ENCODE assay signal across 20 mouse cellular contexts in genomic region chr4:137365356-137366062, GRCm38 (mm10). TPM values are rescaled to one million over a fixed set of nuclear protein-coding genes. Genes with fewer than 3 reads are reported as not detected.
DNase-seq lines count a peak whose midpoint lies in the region; ATAC-seq and TF ChIP-seq lines count a peak whose summit lies in the region.
"Had no signal": no experiment of that assay in that cellular context is flagged by ENCODE, and none has a peak within 500 bp of the region (broad histone marks: within the 10 kb centered on the region; RNA-seq: fewer than 3 reads in every experiment).

No protein-coding gene starts in this region.

- intact Hi-C loops in heart, adult 2 months (cut with DNase I): no loop called here
- intact Hi-C loops in heart, postnatal 10 days (cut with DNase I): no loop called here

- no peaks in the 10 kb centered on the region for H3K36me3 ChIP-seq in heart, adult 2 months (ENCODE audit: control insufficient read depth, insufficient read depth, low read length)
- H3K36me3 ChIP-seq in CH12.LX (replicated peaks in 1 of 2; ENCODE audit: control insufficient read depth in 1 of 2, insufficient read depth in 1 of 2, low read length in 1 of 2): no peaks in the 10 kb centered on the region
- H3K36me3 ChIP-seq in small intestine, adult 2 months (ENCODE audit: control insufficient read depth, insufficient read depth, low read length): no peaks in the 10 kb centered on the region
- H3K36me3 ChIP-seq in midbrain, embryonic 13.5 days: no peaks in the 10 kb centered on the region
- H3K36me3 ChIP-seq: forebrain, embryonic 10.5 days; limb, embryonic 15.5 days; neural tube, embryonic 12.5 days had no signal

- H3K9ac ChIP-seq in heart, adult 2 months (ENCODE audit: low read depth, low read length): no peak overlapping the region
- no peak overlapping the region for H3K9ac ChIP-seq in CH12.LX (ENCODE audit: insufficient read depth, low read depth)
- no peak overlapping the region for H3K9ac ChIP-seq in midbrain, embryonic 13.5 days (replicated peaks)
- H3K9ac ChIP-seq: limb, embryonic 15.5 days; neural tube, embryonic 12.5 days had no signal

- in situ Hi-C loops in CH12.LX (cut with MboI; ENCODE audit: low pct_ligation_motif_present, low pct_unique_long_range_greater_than_20kb, low sequenced_read_pairs): no loop called here

- dilution Hi-C loops in CH12.LX (cut with MboI; ENCODE audit: extremely low pct_ligation_motif_present, extremely low pct_unique_long_range_greater_than_20kb, low sequenced_read_pairs): no loop called here

- WGBS in heart, adult 2 months: 84% methylated on average over 19 of the region's 19 CpGs
- WGBS in small intestine, adult 2 months: 86% methylated on average over 19 of the region's 19 CpGs
- WGBS in midbrain, embryonic 13.5 days: 86% methylated on average over 19 of the region's 19 CpGs

- no peak for TF ChIP-seq EP300 in heart, adult 2 months (IDR thresholded peaks at IDR 0.05; ENCODE audit: insufficient read depth, low read depth, low read length)
- no peak for TF ChIP-seq EP300 in CH12.LX (IDR thresholded peaks at IDR 0.05; ENCODE audit: low read length)

- no peaks in the 10 kb centered on the region for H3K79me2 ChIP-seq in heart, adult 2 months (replicated peaks; ENCODE audit: control insufficient read depth, insufficient read depth, low read length)
- H3K79me2 ChIP-seq in CH12.LX (replicated peaks; ENCODE audit: control insufficient read depth, extremely low read depth, insufficient read depth, poor library complexity, severe bottlenecking): no peaks in the 10 kb centered on the region

- TF ChIP-seq CTCF in heart, adult 2 months (IDR thresholded peaks at IDR 0.05): no peak
- TF ChIP-seq CTCF in CH12.LX (conservative IDR thresholded peaks at IDR 0.05 in 1 of 2, IDR thresholded peaks at IDR 0.05 in 1 of 2; ENCODE audit: low read depth in 2 of 2, low read length in 2 of 2): no peak
- TF ChIP-seq CTCF in small intestine, adult 2 months (IDR thresholded peaks at IDR 0.05; ENCODE audit: extremely low read depth, insufficient read length, insufficient replicate concordance, low read depth, low read length): no peak

- no peaks in the 10 kb centered on the region for H3K9me3 ChIP-seq in CH12.LX (replicated peaks; ENCODE audit: low read length)
- no peaks in the 10 kb centered on the region for H3K9me3 ChIP-seq in midbrain, embryonic 13.5 days
- H3K9me3 ChIP-seq: forebrain, embryonic 10.5 days; limb, embryonic 15.5 days; neural tube, embryonic 12.5 days had no signal

- TF ChIP-seq RAD21 in CH12.LX (IDR thresholded peaks at IDR 0.05; ENCODE audit: low read depth, low read length): no peak; the same call in 1 of the 2 replicates

- no peak overlapping the region for H3K4me3 ChIP-seq in heart, adult 2 months
- no peak overlapping the region for H3K4me3 ChIP-seq in CH12.LX (replicated peaks in 1 of 3; ENCODE audit: low read depth in 2 of 3, low read length in 2 of 3, poor library complexity in 1 of 3)
- H3K4me3 ChIP-seq in small intestine, adult 2 months (ENCODE audit: low read depth, low read length): no peak overlapping the region
- H3K4me3 ChIP-seq in midbrain, embryonic 13.5 days (replicated peaks): no peak overlapping the region
- H3K4me3 ChIP-seq: forebrain, embryonic 10.5 days; limb, embryonic 15.5 days; neural tube, embryonic 12.5 days had no signal

- H3K4me1 ChIP-seq in heart, adult 2 months (ENCODE audit: control insufficient read depth, insufficient read depth, low read length): peaks cover 10% of the 10 kb centered on the region
- H3K4me1 ChIP-seq in CH12.LX (ENCODE audit: control insufficient read depth in 1 of 2, insufficient read depth in 2 of 2): peaks cover 23 to 56% of the 10 kb centered on the region in 2 experiments
- peaks cover 10% of the 10 kb centered on the region for H3K4me1 ChIP-seq in small intestine, adult 2 months (ENCODE audit: control insufficient read depth, insufficient read depth, insufficient read length, low read length)
- peaks cover 8% of the 10 kb centered on the region for H3K4me1 ChIP-seq in midbrain, embryonic 13.5 days (replicated peaks)

- no peaks in the 10 kb centered on the region for H3K27me3 ChIP-seq in heart, adult 2 months (ENCODE audit: control insufficient read depth, insufficient read depth, low read length)
- H3K27me3 ChIP-seq in CH12.LX (replicated peaks): no peaks in the 10 kb centered on the region
- H3K27me3 ChIP-seq in small intestine, adult 2 months (ENCODE audit: control insufficient read depth, insufficient read depth, low read length): no peaks in the 10 kb centered on the region
- H3K27me3 ChIP-seq in midbrain, embryonic 13.5 days: no peaks in the 10 kb centered on the region; the same call in 1 of the 2 replicates
- H3K27me3 ChIP-seq: limb, embryonic 15.5 days; neural tube, embryonic 12.5 days had no signal

- peak; percentile 71 for ATAC-seq in granulocyte monocyte progenitor cell, adult 5-6 weeks (replicated peaks; ENCODE audit: poor library complexity, severe bottlenecking)
- no peak for ATAC-seq in midbrain, embryonic 13.5 days

- DNase-seq in heart, adult 2 months: peak in 1 of 2 experiments; percentile 52
- no peak for DNase-seq in heart, postnatal 10 days
- DNase-seq in CH12.LX (ENCODE audit: extremely low read depth): peak; percentile 62
- DNase-seq in kidney, postnatal 25 days: no peak
- no peak for DNase-seq in gastrocnemius, postnatal 25 days
- DNase-seq: adrenal gland, postnatal 25 days; cerebellum, adult 2 months; right cerebral cortex, adult 18-20 months had no signal

- no peak overlapping the region for H3K4me2 ChIP-seq in CH12.LX (ENCODE audit: insufficient read depth, low read depth, poor library complexity, severe bottlenecking)
- H3K4me2 ChIP-seq in midbrain, embryonic 13.5 days (replicated peaks): no peak overlapping the region
- H3K4me2 ChIP-seq: limb, embryonic 15.5 days; midbrain, embryonic 11.5 days; neural tube, embryonic 12.5 days had no signal

- 0 out of 2 replicates have a peak, but pooled peaks have one; percentile 30 for TF ChIP-seq POLR2A in heart, adult 2 months (IDR thresholded peaks at IDR 0.05; ENCODE audit: insufficient read depth, low read depth, low read length)
- TF ChIP-seq POLR2A in CH12.LX (IDR thresholded peaks at IDR 0.05; ENCODE audit: low read depth, low read length): no peak
- no peak for TF ChIP-seq POLR2A in small intestine, adult 2 months (IDR thresholded peaks at IDR 0.05; ENCODE audit: low read depth, low read length)

- no peak overlapping the region for H3K27ac ChIP-seq in heart, adult 2 months
- no peak overlapping the region for H3K27ac ChIP-seq in CH12.LX (ENCODE audit: insufficient read depth, low read depth)
- 0 out of 2 replicates have a peak overlapping the region, but pooled peaks have one; percentile 8 for H3K27ac ChIP-seq in small intestine, adult 2 months (ENCODE audit: insufficient read depth, low read depth, low read length)
- no peak overlapping the region for H3K27ac ChIP-seq in midbrain, embryonic 13.5 days
- H3K27ac ChIP-seq: forebrain, embryonic 10.5 days; kidney, postnatal 0 days; limb, embryonic 15.5 days; neural tube, embryonic 12.5 days had no signal

TF ChIP-seq in CH12.LX, 34 proteins besides CTCF, POLR2A, EP300 and RAD21:
- no peak for TF ChIP-seq MXI1 (IDR thresholded peaks at IDR 0.05; ENCODE audit: low read depth, low read length)
- peak; percentile 81 for TF ChIP-seq TBP (conservative IDR thresholded peaks at IDR 0.05; ENCODE audit: low read depth, low read length)
- peak; percentile 60 for TF ChIP-seq ZNF384 (IDR thresholded peaks at IDR 0.05; ENCODE audit: low read depth, low read length)
TF ChIP-seq in CH12.LX: peak in this region for 2.

RNA-seq across cellular contexts. Expression of gene Cdc42, which starts 8.0 kb away (rescaled TPM):
- total RNA-seq in heart, adult 2 months (2021): 100 to 1,000 TPM; 136 to 137 TPM
- polyA plus RNA-seq in heart, adult 2 months (2012; rRNA removed): 68.4 and 141 TPM in 2 replicates
- 100 to 1,000 TPM; 245 to 270 TPM for total RNA-seq in heart, postnatal 10 days (2021)
- total RNA-seq in CH12.LX (2012; rRNA removed) (209 and 241 TPM in 2 replicates), CH12.LX (2014; rRNA removed) (594 and 605 TPM in 2 replicates)
- polyA plus RNA-seq in CH12.LX (2012; ENCODE audit: insufficient read length, low read depth): 367 and 378 TPM in 2 replicates
- 417 and 477 TPM in 2 replicates for total RNA-seq in granulocyte monocyte progenitor cell, adult 5-6 weeks (2014; fragmentation: Nextera tagmentation)
- total RNA-seq in granulocyte monocyte progenitor cell, adult 5-6 weeks (2017): 469 and 557 TPM in 2 replicates
- polyA plus RNA-seq in small intestine, adult 2 months (2012; rRNA removed): 11.5 and 25.9 TPM in 2 replicates
- 749 and 804 TPM in 2 replicates for polyA plus RNA-seq in midbrain, embryonic 13.5 days (2015; fragmentation: Nextera tagmentation; extraction: Ambion mirVana)
- 100 to 1,000 TPM; 159 to 174 TPM for total RNA-seq in gastrocnemius, postnatal 25 days (2021)

RNA-seq across cellular contexts. Expression of gene Cela3a, which starts 44.1 kb away (rescaled TPM):
- not detected for total RNA-seq in heart, adult 2 months (2021)
- not detected in 2 replicates for polyA plus RNA-seq in heart, adult 2 months (2012; rRNA removed)
- total RNA-seq in heart, postnatal 10 days (2021): not detected
- total RNA-seq in CH12.LX (2012; rRNA removed): not detected in 2 replicates
- not detected in 2 replicates for total RNA-seq in CH12.LX (2014; rRNA removed)
- polyA plus RNA-seq in CH12.LX (2012; ENCODE audit: insufficient read length, low read depth): not detected in 2 replicates
- not detected in 2 replicates for total RNA-seq in granulocyte monocyte progenitor cell, adult 5-6 weeks (2014; fragmentation: Nextera tagmentation)
- not detected in 2 replicates for total RNA-seq in granulocyte monocyte progenitor cell, adult 5-6 weeks (2017)
- polyA plus RNA-seq in small intestine, adult 2 months (2012; rRNA removed): 23.4 TPM in 1 of 2 replicates, not detected in the other
- polyA plus RNA-seq in midbrain, embryonic 13.5 days (2015; fragmentation: Nextera tagmentation; extraction: Ambion mirVana): not detected in 2 replicates
- total RNA-seq in gastrocnemius, postnatal 25 days (2021): not detected
- total RNA-seq: adrenal gland, postnatal 25 days; gastrocnemius, adult 18-20 months had no signal
- polyA plus RNA-seq: cerebellum, adult 2 months; embryonic facial prominence, embryonic 11.5 days; forebrain, embryonic 10.5 days; heart, embryonic 14.5 days; kidney, postnatal 0 days; limb, embryonic 15.5 days; midbrain, embryonic 11.5 days; neural tube, embryonic 12.5 days; testis, adult 2 months had no signal
